Mouse (Mus musculus) megakaryocyte-erythroid progenitor cell, adult 5-6 weeks (primary cell): ENCODE data around the gene Gm36210. TPM values are rescaled to one million over a fixed set of nuclear protein-coding genes. Genes with fewer than 3 reads are reported as not detected.

Source experiments
- ATAC-seq: replicated peaks from 2 replicates; pipeline ENCODE4 v1.8.0; 2016; ENCODE audit warnings: mild to moderate bottlenecking, inconsistent platforms; ENCODE audit not compliant: severe bottlenecking, poor library complexity, low FRiP score, low TSS enrichment
- total RNA-seq, 2 experiments: library from RNA; stranded (forward) in 1 of 2; stranded (reverse) in 1 of 2; fragments of 200-1000, 215-1000 nt in 1 of 2; fragments of >200 nt in 1 of 2; fragmentation: Nextera tagmentation in 1 of 2; gene quantifications; 2 replicates each; pipeline ENCODE4 v1.2.3; 2014 to 2017

Gm36210 gene
- total RNA-seq, 2 experiments from 2014 or later = not detected

DNA sequence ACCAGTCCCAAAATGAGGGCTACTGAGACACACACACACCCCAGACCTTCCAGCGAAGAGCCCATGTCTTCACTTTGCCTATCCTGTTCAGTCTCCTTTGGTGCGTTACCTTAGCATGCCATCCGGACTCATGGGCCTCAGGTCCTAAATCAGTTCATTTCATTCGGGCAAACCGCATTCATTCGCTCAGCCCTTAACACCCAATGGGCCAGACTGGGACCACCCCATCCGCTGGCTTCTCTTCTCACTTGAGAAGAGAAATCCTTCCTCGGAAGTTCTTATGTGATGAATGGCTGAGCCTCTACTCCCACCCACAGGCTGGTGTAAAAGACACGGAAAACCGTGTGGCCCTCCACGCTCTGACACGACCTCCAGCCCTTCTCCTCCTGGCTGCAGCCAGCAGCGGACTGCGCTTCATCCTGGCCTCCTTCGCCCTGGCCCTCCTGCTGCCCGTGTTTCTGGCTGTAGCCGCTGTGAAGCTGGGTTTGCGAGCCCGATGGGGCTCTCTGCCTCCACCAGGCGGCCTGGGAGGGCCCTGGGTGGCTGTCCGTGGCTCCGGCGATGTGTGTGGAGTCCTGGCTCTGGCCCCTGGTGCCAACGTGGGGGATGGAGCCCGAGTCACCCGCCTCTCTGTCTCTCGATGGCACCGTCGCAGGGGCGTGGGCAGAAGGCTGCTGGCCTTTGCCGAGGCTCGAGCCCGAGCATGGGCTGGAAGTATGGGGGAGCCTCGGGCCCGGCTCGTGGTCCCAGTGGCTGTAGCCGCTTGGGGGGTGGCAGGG is 17.5 kb upstream of the Gm36210 start:
- peak; percentile 62 for ATAC-seq

DNA sequence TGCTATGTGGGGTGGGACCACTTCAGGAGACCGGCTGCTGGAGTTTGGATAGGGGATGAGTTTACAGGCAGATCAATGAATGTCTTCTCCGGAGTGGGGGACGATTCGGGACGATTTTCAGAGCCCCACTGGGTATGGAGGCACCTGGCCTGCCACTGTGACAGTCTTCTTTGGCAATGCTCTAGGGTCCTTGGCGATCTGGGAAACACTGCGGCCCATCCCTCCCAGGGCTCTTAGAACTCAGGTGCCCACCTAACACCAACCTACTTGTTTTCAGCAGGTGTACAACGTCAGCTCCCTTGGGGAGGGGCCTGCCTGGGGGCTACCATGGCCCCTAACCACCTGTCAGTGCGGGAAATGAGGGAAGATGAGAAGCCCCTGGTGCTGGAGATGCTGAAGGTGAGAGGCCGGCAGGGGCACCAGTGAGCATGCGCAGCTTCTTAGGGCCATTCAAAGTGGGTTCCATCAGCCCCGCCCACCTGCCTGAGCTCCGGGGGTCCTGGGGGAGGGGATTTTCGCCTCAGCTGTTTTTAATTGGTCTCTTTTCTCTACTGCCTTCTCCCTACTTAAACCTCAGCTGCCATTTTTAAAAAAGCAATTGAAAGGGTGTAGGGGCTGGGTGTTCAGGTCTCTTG is 16.7 kb upstream of the Gm36210 start:
- no peak for ATAC-seq

DNA sequence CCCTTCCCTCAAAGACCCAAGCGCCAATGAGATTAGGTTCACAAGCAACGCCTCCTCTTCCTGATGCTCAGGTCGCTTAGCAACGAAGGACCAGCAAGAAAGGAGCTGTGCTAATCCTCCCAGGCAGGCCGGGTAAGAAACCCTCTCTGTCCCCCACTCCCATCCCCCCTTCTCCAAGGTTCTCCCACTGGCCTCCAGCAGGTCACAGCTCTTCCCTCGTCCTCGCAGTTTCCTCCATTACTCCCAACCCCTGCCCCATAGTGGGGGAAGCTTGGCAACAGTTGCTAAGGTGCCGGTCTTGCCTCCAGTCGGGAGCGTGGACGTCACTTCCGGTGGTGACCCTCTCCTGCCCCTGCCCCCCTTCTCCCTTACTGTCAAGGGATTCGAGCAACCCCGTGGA is 16.2 kb upstream of the Gm36210 start:
- ATAC-seq = no peak; the same call in 1 of the 2 replicates

DNA sequence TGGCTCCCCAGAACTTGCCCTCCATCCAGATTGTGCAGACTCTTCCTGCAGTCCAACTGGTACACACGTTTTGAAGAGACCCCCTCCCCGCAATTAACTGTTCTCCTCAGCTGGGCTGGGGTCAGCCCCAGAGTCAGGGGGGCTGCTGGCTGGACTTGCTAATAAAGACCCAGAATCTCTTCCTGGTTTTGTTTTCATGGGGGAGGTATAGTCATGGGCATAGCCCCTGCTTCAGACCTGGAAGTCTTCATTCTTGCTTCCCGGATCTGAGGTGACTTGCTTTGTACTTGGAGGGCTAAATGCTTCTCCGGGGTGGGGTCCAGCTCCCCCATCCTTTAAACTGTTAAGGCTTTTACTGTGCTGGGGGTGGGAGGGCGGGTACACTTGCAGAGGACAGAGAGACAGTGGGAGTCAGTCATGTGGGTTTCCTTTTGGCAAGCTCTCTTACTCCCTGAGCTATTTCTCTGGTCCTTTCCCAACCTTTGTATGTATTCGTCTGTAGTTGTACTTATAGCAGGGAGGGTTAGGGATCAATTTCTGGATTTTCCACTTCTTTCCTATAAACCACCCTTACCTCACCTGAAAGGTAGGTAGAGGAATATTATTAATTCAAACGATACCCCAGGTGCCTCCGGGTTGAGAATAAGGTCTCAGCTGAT is 15.6 kb upstream of the Gm36210 start, which contains the start of gene Nat14:
Gene Nat14 (plus strand): TSS at position 205 of the 659 bp plus-strand sequence.
- no peak for ATAC-seq

DNA sequence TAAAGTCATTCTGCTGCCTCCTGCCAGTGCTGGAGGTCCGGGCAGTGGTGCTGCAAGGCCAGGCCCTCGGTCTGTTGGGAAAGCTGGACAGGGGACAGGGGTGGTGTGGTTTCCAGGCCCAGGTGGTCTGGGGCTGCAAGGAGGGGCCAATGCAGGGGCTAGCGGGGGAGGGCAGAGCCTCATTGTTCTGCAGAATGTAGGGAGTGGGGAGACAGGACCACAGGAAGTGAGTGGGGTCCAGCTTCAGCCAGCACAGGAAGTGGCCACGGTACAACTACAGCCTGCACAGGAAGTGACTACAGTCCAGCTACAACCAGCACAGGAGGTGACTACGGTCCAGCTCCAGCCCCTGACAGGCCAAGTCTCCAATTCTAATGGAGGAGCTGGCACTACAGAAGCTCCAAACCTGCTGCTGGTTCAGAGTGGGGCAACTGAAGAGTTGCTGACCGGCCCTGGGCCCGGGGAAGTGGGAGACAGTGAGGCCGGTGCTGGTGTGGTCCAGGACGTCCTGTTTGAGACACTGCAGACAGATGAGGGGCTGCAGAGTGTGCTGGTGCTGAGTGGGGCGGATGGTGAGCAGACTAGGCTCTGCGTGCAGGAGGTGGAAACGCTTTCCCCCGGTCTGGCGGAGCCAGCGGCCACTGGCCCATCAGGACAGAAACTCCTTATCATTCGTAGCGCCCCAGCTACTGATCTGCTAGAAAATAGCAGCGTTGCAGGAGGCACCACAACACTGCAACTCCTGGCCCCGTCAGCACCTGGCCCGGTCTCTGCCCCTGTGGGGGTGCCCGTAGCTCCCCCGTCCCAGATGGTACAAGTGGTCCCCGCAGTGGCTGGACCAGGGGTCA is 14.9 kb upstream of the Gm36210 start:
- ATAC-seq = no peak

DNA sequence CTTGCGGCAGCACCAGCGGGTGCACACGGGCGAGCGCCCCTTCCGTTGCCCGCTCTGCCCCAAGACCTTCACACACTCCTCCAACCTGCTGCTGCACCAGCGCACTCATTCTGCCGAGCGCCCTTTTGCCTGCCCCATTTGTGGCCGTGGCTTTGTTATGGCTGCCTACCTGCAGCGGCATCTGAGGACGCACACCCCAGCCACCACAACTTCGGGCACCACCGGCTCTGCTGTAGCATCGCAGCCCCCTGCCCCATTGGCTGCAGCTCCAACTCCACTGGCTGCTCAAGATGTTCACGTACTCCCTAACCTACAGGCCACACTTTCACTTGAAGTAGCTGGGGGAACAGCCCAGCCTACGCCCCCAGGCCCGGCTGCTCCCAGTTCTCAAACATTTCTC is 14.2 kb upstream of the Gm36210 start:
- ATAC-seq = no peak

DNA sequence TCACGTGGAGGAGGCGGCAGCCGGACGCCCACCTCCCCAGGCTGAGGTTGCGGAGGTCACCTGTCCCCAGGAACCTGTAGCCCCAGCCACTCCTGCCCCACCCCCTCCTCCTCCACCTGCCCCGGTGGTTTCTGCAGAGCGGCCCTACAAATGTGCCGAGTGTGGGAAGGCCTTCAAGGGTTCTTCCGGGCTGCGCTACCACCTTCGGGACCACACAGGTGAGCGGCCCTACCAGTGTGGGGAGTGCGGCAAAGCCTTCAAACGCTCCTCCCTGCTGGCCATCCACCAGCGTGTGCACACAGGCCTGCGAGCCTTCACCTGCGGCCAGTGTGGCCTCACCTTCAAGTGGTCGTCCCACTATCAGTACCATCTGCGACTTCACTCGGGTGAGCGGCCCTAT is 13.7 kb upstream of the Gm36210 start:
- no peak for ATAC-seq

DNA sequence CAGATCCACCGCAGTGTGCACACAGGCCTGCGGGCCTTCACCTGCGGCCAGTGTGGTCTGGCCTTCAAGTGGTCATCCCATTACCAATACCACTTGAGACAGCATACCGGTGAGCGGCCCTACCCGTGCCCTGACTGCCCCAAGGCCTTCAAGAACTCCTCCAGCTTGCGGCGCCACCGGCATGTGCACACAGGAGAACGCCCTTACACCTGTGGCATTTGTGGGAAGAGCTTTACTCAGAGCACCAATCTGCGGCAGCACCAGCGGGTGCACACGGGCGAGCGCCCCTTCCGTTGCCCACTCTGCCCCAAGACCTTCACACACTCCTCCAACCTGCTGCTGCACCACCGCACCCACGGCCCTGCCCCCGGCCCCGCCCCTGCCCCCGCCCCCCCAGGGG is 12.8 kb upstream of the Gm36210 start:
- ATAC-seq = no peak

DNA sequence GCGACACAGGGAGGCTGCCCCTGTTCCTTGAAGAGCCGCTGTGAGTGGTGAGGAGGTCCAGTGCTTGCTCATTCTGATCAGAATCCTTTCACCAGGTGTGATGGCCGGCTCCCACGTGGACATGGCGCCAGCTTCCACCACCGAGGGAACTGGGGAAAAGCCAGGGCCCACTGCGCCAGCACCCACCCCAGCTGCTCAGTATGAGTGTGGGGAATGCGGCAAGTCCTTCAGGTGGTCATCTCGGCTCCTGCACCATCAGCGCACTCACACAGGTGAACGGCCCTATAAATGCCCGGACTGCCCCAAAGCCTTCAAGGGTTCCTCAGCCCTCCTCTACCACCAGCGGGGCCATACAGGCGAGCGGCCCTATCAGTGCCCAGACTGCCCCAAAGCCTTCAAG is 12.4 kb upstream of the Gm36210 start:
- no peak for ATAC-seq

DNA sequence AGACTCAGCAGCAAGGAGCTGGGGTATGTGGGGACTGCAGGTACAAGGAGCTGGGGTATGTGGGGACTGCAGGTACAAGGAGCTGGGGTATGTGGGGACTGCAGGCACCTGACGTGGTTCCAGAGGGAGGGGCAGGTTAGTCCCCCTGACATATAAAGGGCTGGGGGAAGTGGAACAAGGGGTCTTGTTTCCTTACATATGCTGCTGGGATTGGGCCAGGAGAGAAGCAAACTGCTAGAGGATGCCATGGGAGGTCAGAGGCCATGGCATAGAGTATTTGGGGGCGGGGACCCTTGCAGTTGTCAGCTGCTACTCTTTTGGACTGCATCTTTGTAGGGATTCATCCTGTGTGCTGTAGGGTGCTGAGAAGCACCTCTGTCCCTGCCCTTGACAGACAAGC is 11.2 kb upstream of the Gm36210 start:
- ATAC-seq = no peak

DNA sequence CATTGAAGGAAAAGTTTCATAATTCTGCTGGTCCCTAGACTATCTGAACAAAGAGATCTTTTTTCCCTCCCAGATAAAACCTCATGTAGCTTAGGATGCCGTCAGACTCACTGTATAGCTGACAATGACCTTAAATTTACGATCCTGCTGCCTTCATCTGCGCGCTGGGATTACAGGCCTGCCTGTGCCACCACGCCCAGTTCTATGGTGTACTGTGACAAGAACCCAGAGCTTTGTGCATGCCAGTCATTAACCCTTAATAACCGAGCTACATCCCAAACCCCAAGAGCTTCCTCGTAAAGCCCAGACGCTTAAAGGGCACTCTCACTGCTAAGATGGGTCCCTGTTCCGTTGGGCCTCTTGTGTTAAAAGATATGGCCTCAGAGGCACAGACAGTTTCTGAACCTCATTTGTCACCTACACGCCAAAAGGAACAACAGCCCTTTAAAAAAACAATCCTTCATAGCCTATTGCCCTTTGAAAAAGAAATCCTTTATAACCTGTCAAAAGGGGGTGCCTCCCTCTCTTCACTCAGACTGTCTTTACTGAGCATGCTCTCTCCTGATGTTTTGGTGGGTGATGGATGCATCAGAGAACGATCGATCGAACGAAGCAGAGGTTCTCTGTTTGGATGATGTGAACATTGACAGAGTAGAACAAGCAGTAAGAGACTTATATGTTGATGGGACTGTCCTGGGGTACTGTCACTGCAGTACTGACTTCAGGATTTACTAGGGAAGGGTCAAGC is 9.5 kb upstream of the Gm36210 start:
- peak; percentile 70 for ATAC-seq

DNA sequence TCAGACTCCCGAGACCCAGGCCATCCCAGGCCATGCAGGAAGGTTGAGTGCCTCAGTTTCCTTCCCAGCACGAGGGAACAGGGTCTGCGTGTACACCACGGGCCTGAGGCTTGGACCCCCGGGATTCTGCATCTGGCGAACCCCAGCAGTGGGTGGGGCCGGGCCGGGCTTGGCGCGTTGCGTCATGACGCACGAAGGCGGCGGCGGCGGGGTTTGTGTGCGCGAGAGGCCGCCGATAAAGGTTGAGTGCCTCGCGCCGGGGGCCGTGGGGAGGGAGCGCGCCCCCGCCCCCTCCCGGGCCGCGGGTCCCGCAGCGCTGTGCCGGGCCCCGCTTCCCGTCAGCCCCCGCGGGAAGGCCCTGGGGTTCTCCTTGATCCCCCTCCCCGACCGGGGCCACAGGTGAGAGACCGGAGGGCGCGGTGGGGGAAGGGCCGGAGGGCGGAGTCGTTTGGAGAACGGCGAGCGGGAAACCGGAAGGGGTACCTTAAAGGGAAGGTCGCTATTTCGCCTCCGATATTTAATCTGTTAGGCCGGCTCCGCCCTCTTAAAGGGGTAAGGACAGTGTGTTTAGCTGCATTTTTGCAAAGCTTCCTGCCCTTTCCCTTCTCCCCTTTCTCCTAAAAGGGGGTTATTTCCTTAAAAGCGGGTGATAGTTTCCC is 8.8 kb upstream of the Gm36210 start, which contains the start of gene Zfp628:
Gene Zfp628 (plus strand): TSS at position 211 of the 659 bp plus-strand sequence.
- ATAC-seq = peak; percentile 80

DNA sequence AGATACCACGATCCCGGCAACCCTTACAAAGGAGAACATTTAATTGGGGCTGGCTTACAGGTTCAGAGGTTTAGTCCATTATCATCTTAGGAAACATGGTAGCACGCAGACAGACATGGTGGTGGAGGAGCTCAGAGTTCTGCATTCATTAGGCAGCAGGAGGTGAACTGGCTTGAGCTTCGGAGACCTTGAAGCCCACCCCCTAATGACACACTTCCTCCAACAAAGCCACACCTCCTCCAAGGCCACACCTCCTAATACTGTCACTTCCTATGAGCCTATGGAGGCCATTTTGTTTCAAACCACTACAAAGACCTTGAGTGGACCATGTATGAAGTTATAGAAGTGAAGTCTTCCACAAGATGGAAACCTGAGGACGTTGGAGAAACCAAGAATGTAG is 5.9 kb upstream of the Gm36210 start:
- ATAC-seq = no peak

DNA sequence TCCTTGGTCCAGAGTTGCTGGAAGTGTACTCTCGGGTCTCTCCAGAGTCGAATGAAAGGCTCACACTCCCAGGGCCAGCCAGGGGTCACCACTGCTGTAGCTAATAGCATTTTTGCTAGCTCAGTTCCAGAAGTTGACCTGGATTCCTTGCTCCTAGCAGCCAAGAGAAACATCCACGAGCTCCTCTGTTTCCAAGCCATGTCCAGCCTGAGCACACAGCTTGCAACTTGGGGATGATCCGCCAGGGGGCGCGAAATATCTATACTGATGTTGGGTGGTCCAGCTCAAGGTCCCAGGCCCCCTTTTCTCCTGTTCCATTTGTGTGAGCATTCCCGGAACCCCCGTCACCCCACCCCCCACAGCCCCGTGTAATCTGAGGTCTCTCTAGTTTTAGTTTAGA is 5.2 kb upstream of the Gm36210 start:
- ATAC-seq = no peak

DNA sequence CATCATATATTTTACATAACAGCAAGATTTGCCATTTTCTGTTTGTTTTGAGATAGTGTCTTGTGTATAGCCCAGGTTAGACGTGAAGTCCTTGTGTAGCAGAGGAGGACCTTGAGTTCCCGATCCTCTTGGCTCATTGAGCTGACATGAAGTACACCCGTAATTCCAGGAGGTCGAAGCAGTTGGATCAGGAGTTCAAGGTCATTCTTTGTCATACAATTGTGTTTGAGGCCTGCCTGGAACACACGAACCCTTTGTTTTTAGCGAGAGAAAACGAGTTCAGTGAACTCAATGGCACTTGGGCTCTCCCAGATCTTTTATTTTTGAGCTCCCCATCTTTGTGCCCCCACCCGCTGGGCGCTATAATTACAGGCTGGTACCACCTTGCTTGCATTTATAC is 3.9 kb downstream of the Gm36210 start:
- ATAC-seq = no peak

DNA sequence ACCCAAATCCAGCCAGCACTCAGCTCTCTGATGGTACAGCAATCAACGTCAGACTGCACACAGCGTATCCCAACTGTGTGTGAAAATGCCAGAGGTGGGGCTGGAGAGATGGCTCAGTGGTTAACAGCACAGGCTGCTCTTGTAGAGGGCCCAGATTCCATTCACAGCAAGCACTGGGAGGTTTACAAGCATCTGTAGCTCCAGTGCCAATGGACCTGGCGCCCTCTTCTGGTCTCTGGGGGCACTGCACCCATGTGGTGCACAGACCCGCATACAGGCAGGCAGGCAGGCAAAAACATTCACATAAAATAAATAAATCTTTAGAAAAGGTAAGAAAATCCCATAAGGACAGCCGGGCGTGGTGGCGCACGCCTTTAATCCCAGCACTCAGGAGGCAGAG is 5.1 kb downstream of the Gm36210 start:
- peak; percentile 51; the same call in 1 of the 2 replicates for ATAC-seq

DNA sequence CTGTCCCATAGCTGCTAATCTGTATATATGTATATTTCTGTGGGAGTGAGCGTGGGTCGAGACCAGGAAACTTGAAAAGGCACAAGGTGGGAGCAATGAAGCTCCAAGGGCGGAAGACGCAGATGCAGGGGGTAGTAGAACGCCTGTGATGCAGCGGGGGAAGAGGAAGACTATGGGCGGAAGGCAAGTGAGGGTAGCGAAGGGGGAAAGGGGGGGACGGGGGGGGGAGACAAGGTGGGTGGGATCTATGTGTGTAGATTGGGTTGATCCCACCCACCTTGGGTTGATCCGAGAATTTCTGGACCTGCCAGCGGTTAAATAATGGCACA is 5.8 kb downstream of the Gm36210 start:
- ATAC-seq = no peak

DNA sequence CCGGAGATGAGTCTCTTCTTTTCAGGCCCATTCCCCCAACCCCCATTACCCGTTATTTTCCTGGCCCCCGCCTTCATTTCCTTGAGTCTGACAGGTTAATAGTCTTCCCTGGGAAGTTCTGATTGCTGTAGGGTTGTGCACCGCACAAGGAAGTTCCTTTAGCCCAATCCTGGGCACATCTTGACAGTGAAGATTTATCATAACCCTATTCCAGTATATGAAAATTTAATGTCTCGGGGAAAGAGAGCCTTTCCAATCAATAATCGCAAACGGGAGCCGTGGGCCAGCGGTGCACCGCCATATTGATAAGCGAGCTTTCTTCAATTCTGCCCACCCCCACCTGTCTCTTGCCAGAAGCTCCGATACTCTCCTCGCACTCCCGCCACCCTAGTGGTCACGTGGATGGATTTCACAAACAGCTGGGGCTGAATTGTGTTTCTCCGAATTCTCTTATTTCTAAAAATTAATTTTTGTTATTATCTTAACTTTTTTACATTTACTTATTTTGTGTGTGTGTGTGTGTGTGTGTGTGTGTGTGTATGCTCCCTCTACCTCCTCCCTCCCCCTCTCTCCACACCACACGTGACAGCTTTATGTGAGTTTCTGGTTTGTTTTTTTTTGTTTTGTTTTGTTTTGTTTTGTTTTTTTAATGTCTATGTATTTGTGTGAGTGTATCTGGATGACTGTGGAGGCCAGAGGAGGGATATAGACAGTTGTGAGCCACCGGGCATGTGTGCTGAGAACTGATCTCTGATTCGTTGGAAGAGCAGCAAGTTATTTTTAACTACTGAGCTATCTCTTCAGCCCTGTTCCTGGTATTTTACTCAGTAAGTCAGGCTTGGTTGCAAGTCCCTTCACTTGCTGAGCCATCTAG is 6.4 kb downstream of the Gm36210 start:
- ATAC-seq = peak; percentile 79
